Mouse (Mus musculus): ENCODE results near the gene Copz2.
A peak's percentile ranks its signal among the peaks of the same experiment; 100 is the strongest.

Copz2 gene

DNA sequence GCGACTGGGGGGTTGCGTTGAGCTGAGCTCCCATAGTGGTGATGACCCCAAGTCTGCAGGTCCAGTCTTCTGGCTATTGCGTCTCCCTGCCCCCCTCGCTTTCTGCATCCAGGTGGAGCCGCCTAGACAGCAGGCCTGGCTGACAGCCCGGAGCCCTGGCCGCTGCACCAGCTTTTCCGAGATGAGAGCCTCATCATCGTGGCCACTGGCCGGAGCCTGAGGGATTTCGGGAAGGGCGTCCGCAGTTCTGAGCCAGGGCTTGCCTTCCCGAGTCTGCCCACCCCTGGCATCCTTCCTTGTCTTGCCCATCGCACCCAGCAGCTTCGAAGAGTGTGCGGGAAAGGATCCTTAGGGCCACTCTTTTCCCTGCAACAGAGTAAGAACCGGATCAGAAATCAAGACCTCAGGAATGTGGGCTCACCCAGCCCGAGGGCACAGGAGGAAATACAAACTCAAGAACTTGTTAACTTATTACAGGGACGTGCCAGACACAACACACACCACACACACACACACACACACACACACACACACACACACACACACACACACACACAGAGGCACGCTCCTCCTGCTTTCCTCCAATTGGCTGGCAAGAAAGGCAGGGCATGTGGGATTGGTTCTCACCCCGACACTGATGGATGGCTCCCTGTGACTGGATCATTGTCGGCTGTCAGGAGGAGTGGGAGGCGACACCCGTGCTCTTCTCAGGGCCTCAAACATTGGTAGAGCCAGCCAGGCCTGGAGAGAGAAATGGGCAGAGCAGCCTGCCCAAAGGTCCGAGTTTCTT, 13.7 kb downstream of the Copz2 start:
- DNase-seq (ENCODE audit: low spot score) = no peak

DNA sequence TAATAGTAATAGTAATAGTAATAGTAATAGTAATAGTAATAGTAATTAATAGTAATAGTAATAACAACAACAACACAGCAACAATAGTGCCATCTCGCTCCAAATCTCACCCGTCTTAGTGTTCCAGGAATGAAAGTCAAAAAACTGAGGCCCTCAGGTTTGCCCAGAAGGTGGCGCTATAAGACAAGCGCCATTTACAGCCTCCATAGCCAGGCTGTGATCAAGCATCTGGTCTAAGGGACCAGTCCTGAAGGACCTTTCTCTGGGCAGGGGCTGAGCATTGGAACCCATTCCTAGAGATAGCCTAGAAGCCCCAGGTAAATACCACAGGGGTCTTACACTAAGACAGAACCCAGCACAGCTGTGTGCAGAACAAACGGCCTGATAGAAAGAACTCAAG, 17.5 kb downstream of the Copz2 start:
- no peak for DNase-seq (ENCODE audit: low spot score)

GRCm38 (mm10) chr11:96872441-96873379, 23.0 kb downstream of the Copz2 start:
- no peak for DNase-seq (ENCODE audit: low spot score)

DNA sequence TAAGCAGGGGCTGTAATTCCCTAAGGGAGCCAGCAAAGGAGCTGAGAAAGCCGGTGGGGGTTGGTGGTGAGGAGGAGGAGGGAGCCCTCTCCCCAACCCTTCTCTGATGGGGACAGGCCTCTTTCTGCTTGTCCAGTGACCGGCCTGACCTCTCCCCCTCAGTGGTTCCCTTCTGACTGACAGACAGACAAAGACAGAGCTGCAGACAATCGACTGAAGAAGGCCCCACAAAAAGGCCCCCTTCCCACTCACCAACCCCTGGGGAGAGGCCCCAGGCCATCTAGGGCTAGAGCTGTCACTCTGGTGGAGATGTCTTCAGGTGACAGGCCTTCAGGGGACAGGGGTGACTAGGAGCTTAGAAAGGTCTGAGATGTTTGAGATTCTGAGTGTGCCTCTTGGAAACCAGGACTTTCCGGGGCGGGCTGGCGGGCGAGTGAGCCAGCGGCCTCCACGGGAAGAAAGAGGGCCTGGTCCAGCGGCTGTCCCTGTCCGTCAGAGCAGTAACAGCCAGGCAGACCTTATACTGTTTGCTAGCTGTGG, 24.0 kb downstream of the Copz2 start:
- DNase-seq (ENCODE audit: low spot score) = no peak

- no peak for DNase-seq (ENCODE audit: low spot score)
Measured at GRCm38 (mm10) chr11:96875270-96875669, 25.6 kb downstream of the Copz2 start.

DNA sequence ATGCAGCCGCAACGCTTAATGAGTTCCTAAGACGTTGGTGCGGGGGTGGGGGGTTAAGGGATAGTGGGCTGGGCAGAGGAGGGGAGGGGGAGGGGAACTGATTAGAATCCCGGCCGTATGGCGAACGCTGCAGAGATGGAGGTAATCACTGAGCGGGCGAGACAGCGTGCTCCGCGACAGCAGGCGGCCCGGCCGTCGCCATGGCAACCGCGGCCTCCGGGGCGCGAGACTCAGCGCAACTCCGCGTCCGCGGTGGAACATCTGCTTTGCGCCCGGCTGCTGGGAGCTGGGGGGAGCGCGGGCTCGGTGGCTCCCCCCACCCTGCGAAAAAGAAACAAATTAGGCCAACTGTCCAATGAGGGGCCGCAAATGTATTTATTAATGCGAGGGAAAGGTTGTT, 26.1 kb downstream of the Copz2 start:
- peak; percentile 68 for DNase-seq (ENCODE audit: low spot score)

- DNase-seq (ENCODE audit: low spot score) = no peak
Measured at GRCm38 (mm10) chr11:96876300-96877040, 26.8 kb downstream of the Copz2 start.

GRCm38 (mm10) chr11:96877071-96877470, 27.4 kb downstream of the Copz2 start:
- DNase-seq (ENCODE audit: low spot score) = no peak

- DNase-seq (ENCODE audit: low spot score) = no peak
Measured at GRCm38 (mm10) chr11:96878715-96879114, 29.0 kb downstream of the Copz2 start.

DNA sequence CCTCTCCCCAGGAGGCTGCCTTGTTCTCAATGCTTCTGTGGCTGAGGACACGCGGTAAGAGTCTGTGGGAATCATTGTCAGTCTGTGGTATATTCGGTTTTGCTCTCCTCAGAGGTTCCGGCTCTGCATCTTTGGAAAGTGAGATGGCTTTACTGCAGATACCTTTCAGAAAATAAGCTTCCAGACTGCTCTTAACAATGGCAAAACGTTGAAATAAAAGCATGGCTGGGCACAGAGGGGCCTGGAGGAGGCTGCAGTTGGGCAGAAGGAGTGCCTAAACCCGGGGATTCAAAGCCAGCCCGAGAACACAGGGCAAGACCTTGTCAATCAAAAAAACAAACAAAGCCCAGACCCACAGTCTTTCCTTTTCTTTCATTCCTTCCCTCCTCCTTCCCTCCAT, 29.7 kb downstream of the Copz2 start:
- DNase-seq (ENCODE audit: low spot score) = no peak

DNA sequence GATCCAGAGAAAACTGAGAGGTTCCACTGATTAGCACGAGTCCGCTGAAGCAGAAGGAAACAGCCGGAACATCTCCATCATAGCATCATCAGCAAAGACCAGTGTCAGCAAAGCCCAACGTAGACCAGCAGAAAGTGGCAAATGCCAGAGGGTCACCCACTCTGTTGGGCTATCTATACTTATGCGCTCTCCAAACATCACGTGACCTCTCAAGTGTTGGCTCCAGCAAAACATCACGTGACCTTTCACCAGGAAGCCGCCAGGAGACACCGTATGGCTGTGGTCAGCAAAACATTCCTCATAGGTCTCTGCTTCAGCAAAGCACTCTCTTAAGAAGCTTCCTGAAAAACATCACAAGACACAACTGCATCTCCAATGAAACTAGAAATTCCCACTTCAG, 30.6 kb downstream of the Copz2 start:
- no peak for DNase-seq (ENCODE audit: low spot score)

- DNase-seq (ENCODE audit: low spot score) = no peak
Measured at GRCm38 (mm10) chr11:96885901-96886340, 36.3 kb downstream of the Copz2 start.

GRCm38 (mm10) chr11:96886942-96887546, 37.4 kb downstream of the Copz2 start:
- DNase-seq (ENCODE audit: low spot score) = no peak

DNA sequence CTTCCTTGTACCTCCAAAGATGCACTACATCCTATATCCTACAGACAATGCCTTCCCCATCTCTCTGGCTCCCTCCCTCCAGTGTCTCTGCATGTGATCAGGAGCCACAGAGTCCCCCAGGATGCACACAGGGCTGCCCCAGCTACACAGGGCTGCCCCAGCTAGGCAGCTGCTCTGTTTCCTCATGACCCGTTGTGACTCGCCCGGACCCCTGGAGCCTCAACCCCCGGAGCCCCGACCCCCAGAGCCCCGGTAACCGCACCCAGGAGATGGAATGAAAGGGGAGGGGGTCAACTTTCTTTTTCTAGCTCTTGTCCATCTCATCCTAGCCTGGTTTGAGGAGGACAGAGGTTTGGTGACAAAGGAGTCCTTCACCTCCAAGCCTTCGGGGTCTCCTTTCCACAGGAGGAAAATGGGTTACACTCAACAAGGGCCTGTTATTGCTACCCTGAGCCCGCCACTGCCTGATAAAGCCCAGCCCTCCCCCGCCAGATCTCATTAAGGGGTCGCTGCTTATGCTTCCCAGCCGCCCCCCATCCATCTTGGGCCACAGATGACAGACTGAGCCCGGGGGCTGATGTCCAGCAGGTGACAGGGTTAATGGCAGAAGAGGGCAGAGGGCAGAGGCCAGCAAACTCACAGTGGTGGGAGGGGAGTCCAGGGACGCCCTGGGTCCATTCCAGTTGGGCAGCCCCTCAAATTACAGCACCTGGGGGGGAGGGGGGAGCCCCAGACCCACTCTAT, 42.3 kb downstream of the Copz2 start:
- no peak for DNase-seq (ENCODE audit: low spot score)

DNA sequence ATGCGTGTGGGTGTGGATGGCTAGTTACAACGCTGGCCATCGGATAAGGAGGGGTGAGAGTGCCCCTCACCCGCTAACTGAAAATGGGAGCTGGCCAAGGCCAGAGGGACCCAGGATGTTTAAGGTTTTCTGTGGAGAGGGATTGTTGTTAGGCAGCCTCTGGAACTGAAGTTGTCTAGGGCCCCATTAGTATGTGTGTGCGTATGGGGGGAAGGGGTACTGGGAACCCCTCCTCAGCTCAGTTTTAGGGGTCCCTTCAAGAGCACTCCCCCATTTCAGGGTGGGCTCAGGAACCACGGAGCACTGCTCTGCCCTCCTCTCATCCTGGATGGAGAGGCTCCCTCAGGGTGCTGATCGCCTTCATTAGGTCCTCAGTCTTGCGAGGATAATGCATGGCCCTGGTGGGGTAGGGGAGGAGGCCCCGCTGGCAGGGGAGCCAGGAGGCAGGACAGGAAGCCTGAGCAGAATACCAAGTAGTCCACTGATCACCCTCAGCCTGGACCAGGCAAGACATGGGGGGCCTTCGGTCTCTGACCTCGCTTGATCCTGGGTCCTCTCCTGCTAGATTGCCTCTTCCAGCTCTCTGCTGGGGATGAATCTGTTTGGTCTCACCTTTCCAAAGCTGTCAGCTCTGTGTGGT, 43.7 kb downstream of the Copz2 start:
- no peak for DNase-seq (ENCODE audit: low spot score)

- no peak for DNase-seq (ENCODE audit: low spot score)
Measured at GRCm38 (mm10) chr11:96895886-96896285, 46.2 kb downstream of the Copz2 start.

GRCm38 (mm10) chr11:96899449-96900306, 50.0 kb downstream of the Copz2 start:
- DNase-seq (ENCODE audit: low spot score) = no peak

DNA sequence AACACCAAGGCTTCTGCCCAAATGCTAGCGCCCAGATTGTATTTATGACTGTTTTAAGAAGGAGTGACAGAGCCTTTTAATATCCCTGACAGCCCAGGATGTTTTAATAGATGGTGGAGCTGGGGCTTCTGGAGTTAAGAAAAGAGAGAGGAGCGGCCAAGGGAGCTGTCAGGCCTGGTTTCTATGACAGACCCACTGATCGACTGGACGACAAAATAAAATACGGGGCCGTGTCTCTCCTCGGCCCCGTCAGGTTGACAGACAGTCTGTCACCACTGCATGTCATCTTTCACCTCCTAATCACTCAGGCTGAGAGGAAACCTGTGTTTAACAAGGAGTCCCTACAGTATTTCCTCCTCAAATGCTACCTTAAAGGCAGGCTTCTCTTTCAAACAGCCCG, 51.7 kb downstream of the Copz2 start:
- no peak for DNase-seq (ENCODE audit: low spot score)
